14 mouse cellular contexts compared by ENCODE assay signal in the genomic region with DNA sequence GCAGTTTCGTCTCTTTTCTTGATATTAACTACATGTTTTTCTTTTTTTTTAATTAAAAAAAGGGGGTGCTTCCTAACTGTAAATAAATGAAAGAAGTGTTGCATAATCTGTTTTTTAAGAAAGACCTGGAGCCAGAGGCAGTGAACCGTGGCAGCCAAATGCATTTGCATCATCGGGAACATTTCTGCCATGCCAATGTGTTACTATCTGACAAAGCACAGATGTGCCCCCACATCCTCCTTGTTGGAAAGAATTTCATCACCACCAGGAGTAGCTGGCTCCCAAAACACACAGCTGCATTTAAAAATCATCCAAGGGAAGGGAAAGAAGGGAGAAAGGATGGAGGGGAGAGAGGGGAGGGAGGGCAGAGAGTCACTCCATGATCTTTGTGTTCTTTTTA.
DNase-seq lines count a peak whose midpoint lies in the region; ATAC-seq lines count a peak whose summit lies in the region.
"Had no signal": no experiment of that assay in that cellular context is flagged by ENCODE, and none has a peak within 500 bp of the region (broad histone marks: within the 10 kb centered on the region; RNA-seq: fewer than 3 reads in every experiment).

No protein-coding gene starts in this region.

- H3K4me1 ChIP-seq in embryonic facial prominence, embryonic 14.5 days (ENCODE audit: control insufficient read depth, insufficient read depth, low read length) = no peaks in the 10 kb centered on the region
- H3K4me1 ChIP-seq in embryonic facial prominence, embryonic 10.5 days = no peaks in the 10 kb centered on the region
- H3K4me1 ChIP-seq: limb, embryonic 15.5 days; midbrain, embryonic 15.5 days had no signal

- WGBS in embryonic facial prominence, embryonic 14.5 days = 54% methylated on average over 3 of the region's 3 CpGs
- WGBS in embryonic facial prominence, embryonic 10.5 days = 83% methylated on average over 3 of the region's 3 CpGs

- no peaks in the 10 kb centered on the region for H3K9me3 ChIP-seq in embryonic facial prominence, embryonic 14.5 days (ENCODE audit: control insufficient read depth, low read length)
- H3K9me3 ChIP-seq in embryonic facial prominence, embryonic 10.5 days = no peaks in the 10 kb centered on the region
- H3K9me3 ChIP-seq: limb, embryonic 15.5 days; midbrain, embryonic 15.5 days; neural tube, embryonic 13.5 days had no signal

- no peaks in the 10 kb centered on the region for H3K27me3 ChIP-seq in embryonic facial prominence, embryonic 14.5 days (replicated peaks; ENCODE audit: control insufficient read depth, insufficient read depth, low read length)
- no peaks in the 10 kb centered on the region for H3K27me3 ChIP-seq in embryonic facial prominence, embryonic 10.5 days (replicated peaks; ENCODE audit: low read depth, poor library complexity, severe bottlenecking)
- H3K27me3 ChIP-seq: limb, embryonic 15.5 days; midbrain, embryonic 15.5 days; neural tube, embryonic 13.5 days had no signal

- DNase-seq in embryonic facial prominence, embryonic 14.5 days (ENCODE audit: low spot score) = peak; percentile 33
- DNase-seq in embryonic facial prominence, embryonic 10.5 days (ENCODE audit: low spot score) = no peak
- peak; percentile 11 for DNase-seq in ovary, postnatal 14 days (ENCODE audit: low spot score)
- no peak for DNase-seq in ovary, postnatal 10 days (ENCODE audit: low spot score)
- DNase-seq in kidney, postnatal 10 days = peak; percentile 19
- peak; percentile 67 for DNase-seq in lung, postnatal 36 days
- no peak for DNase-seq in frontal cortex, postnatal 36 days (ENCODE audit: low spot score in 2 of 2)
- DNase-seq in testis, postnatal 14 days (ENCODE audit: low spot score) = no peak
- DNase-seq: adrenal gland, postnatal 10 days had no signal

- no peak overlapping the region for H3K9ac ChIP-seq in embryonic facial prominence, embryonic 14.5 days (ENCODE audit: low read depth, low read length)
- H3K9ac ChIP-seq: limb, embryonic 15.5 days; midbrain, embryonic 15.5 days; neural tube, embryonic 13.5 days had no signal

- H3K4me2 ChIP-seq in embryonic facial prominence, embryonic 14.5 days (ENCODE audit: low read depth, low read length) = no peak overlapping the region
- H3K4me2 ChIP-seq: limb, embryonic 15.5 days; midbrain, embryonic 15.5 days; neural tube, embryonic 13.5 days had no signal

- no peak overlapping the region for H3K27ac ChIP-seq in embryonic facial prominence, embryonic 14.5 days (replicated peaks; ENCODE audit: low read depth, low read length)
- no peak overlapping the region for H3K27ac ChIP-seq in embryonic facial prominence, embryonic 10.5 days (replicated peaks)
- H3K27ac ChIP-seq: left cerebral cortex, adult 2 months; limb, embryonic 15.5 days; midbrain, embryonic 15.5 days; neural tube, embryonic 13.5 days had no signal

- no peak overlapping the region for H3K4me3 ChIP-seq in embryonic facial prominence, embryonic 14.5 days (ENCODE audit: low read depth, low read length)
- no peak overlapping the region for H3K4me3 ChIP-seq in embryonic facial prominence, embryonic 10.5 days
- H3K4me3 ChIP-seq: left cerebral cortex, adult 2 months; limb, embryonic 15.5 days; midbrain, embryonic 15.5 days; neural tube, embryonic 13.5 days had no signal

- no peak for ATAC-seq in embryonic facial prominence, embryonic 14.5 days (ENCODE audit: low read depth)
- ATAC-seq: intestine, postnatal 0 days; midbrain, embryonic 15.5 days had no signal

- no peaks in the 10 kb centered on the region for H3K36me3 ChIP-seq in embryonic facial prominence, embryonic 14.5 days (ENCODE audit: control insufficient read depth, insufficient read depth, low read length)
- no peaks in the 10 kb centered on the region for H3K36me3 ChIP-seq in embryonic facial prominence, embryonic 10.5 days (replicated peaks)
- H3K36me3 ChIP-seq: limb, embryonic 15.5 days; midbrain, embryonic 15.5 days; neural tube, embryonic 13.5 days had no signal

Comparison
In these comparisons a context has a peak if more than half of its experiments do, and no peak if none do; other contexts are left out.
1. DNase-seq: peak in embryonic facial prominence, embryonic 14.5 days (single experiment), ovary, postnatal 14 days (single experiment), kidney, postnatal 10 days (single experiment) and lung, postnatal 36 days (single experiment); none in embryonic facial prominence, embryonic 10.5 days (single experiment), ovary, postnatal 10 days (single experiment), frontal cortex, postnatal 36 days (0 of 2) and testis, postnatal 14 days (single experiment).